Mouse (Mus musculus): ENCODE measurements at regions not wholly inside any gene's neighbourhood (a gene's known extent, or its start where the extent isn't known, plus 50 kb on each side); places are given as distances from the start of the nearest gene placed in this dataset.

DNA sequence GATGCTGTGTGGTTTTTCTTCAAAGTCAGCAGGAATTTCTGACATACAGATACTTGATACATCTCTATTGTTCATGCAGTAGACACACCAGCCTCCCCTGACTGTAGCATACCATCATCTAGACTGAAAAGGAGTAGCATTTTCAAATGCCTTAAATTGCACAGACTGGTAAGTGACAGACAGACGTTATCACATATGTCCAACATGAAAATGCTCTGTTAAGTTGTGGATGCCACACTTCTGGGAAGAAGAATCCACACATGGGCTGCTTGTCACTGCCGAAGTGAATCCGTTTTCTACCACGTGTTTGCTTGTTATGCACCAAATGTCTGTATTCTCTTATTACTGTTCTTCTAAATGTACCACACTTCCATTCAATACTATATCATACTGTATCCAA lies 629.3 kb downstream of the Defb40 start:
- no peak for TF ChIP-seq GATA1 (IDR thresholded peaks at IDR 0.05; ENCODE audit: borderline replicate concordance, low read length)
- no peak for TF ChIP-seq FLI1 (IDR thresholded peaks at IDR 0.05; ENCODE audit: low read length)

All from megakaryocyte, embryonic 14.5 days (primary cell).